Mouse (Mus musculus) liver, embryonic 14 days (tissue): Measurements from ENCODE around the gene Acad10. TPM values are rescaled to one million over a fixed set of nuclear protein-coding genes. Genes with fewer than 3 reads are reported as not detected.

Source experiments
- polyA plus RNA-seq: library from polyadenylated mRNA; depleted of rRNA; stranded (reverse); fragments of >200 nt; gene quantifications from 2 replicates; pipeline ENCODE4 v1.2.3, GENCODE M21; 2012; rRNA removed

Gene Acad10
- polyA plus RNA-seq, result 1.4 and 1.7 TPM in 2 replicates

DNA sequence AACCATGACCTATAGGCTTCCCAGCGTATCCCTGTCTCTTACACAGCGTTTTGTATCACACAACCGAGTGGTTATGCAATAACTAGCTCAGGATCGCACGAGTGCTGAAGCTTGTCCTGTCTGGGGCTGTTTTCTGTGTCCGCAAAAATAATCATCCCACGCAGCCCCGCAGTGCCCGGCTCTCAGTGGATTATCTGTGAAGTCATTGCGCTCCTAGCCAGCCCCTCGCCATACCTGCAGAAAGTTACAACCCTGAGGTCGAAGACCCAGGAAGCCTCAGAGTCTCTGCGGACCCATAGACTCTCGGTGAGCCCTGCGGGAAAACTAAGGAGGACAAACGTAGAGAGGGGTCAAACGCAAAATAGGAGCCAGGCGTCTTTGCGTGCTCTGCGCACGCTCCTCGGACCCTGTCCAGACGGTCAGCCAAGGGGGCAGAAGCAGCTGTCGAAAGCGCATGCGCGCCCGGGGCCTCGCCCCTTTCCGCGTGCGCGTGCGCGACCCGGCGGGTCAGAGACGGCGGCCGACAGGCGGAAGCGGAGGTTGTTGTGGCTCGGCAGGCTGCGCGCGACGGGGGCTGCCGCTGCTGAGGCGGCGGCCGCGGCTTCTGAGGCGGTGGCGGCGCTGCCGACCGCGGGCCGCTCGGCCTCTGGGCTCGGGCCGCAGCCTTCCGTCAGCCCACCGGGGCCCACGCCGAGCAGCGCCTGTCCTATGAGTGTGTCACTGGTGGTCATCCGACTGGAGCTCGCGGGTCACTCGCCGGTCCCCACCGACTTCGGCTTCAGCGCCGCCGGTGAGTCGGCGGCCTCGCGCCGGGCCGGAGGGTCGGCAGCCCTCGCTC, at the start of gene Acad10, which contains the start of gene Brap:
TSS of gene Acad10 (minus strand) at position 456 of the 838 bp plus-strand sequence.
TSS of gene Brap (plus strand) at position 505 of the 838 bp plus-strand sequence.

DNA sequence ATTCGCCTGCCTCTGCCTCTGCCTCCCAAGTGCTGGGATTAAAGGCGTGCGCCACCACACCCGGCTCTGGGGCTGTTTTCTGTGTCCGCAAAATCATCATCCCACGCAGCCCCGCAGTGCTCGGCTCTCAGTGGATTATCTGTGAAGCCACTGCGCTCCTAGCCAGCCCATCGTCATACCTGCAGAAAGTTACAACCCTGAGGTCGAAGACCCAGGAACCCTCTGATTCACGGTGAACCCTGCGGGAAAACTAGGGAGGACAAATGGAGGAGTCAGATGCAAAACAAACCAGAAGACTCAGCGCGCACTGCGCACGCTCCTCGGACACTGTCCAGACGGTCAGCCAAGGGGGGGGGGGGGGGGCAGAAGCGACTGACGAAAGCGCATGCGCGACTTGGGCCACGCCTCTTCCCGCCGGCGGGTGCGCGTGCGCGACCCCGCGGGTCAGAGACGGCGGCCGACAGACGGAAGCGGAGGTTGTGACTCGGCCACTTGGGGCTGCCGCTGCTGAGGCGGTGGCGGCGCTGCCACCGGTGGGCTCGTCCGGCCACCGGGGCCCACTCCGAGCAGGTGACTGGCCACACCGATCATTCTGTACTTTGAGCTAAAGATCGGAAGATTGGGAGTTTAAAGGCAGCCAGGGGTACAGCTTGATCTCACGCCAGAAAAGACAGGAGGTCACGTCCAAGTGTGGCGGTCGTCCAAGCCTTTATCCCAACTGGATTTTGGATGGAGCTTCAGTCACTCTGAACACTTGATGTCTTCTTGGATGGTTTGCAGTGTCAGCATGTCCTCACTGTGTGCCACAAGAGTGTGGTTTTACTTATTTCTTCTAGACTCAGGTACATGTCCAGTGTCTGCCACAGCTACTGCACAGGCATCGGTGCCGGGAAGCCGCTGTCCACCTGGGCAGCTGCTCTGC, 41.5 kb downstream of the Acad10 start, which contains the start of gene Acad12:
TSS of gene Acad12 (minus strand) at position 347 of the 922 bp plus-strand sequence.

GRCm38 (mm10) chr5:121593451-121594401, 66.6 kb downstream of the Acad10 start, which contains the start of gene Aldh2:
Gene Aldh2, minus strand, starts transcription at chr5:121593824.

Other genes starting within 250 kb of the Acad10 start
- 0.63 TPM in 2 replicates for gene Tmem116, start 208.6 kb downstream of the Acad10 start, polyA plus RNA-seq
- 71.5 and 73.7 TPM in 2 replicates for gene Erp29, start 208.0 kb downstream of the Acad10 start, polyA plus RNA-seq
- gene Adam1b, start 157.1 kb downstream of the Acad10 start, polyA plus RNA-seq, result not detected in 2 replicates
- 1.7 and 1.9 TPM in 2 replicates for gene Adam1a, start 115.0 kb downstream of the Acad10 start, polyA plus RNA-seq
- 0.03 and 0.16 TPM in 2 replicates for gene Gm42878, start 115.0 kb downstream of the Acad10 start, polyA plus RNA-seq
- 47.6 and 51.3 TPM in 2 replicates for gene Mapkapk5, start 114.6 kb downstream of the Acad10 start, polyA plus RNA-seq
- 150 and 155 TPM in 2 replicates for gene Aldh2, start 66.7 kb downstream of the Acad10 start, polyA plus RNA-seq
- 0.75 and 1.2 TPM in 2 replicates for gene Acad12, start 41.6 kb downstream of the Acad10 start, polyA plus RNA-seq
- gene Brap, start within 50 bp of the Acad10 start, polyA plus RNA-seq, result 12.3 and 13.2 TPM in 2 replicates
- 20.8 and 24.5 TPM in 2 replicates for gene Atxn2, start 50.8 kb upstream of the Acad10 start, polyA plus RNA-seq
- gene Sh2b3, start 177.1 kb upstream of the Acad10 start, polyA plus RNA-seq, result 6.5 and 7.5 TPM in 2 replicates
- gene Pheta1, start 188.5 kb upstream of the Acad10 start, polyA plus RNA-seq, result 2.3 and 2.4 TPM in 2 replicates